Mouse (Mus musculus): ENCODE results near the gene Smc4. TPM values are rescaled to one million over a fixed set of nuclear protein-coding genes. Genes with fewer than 3 reads are reported as not detected.

Smc4 gene
- total and polyA plus RNA-seq, 3 experiments, result 98.6 to 591 (median 430) TPM

DNA sequence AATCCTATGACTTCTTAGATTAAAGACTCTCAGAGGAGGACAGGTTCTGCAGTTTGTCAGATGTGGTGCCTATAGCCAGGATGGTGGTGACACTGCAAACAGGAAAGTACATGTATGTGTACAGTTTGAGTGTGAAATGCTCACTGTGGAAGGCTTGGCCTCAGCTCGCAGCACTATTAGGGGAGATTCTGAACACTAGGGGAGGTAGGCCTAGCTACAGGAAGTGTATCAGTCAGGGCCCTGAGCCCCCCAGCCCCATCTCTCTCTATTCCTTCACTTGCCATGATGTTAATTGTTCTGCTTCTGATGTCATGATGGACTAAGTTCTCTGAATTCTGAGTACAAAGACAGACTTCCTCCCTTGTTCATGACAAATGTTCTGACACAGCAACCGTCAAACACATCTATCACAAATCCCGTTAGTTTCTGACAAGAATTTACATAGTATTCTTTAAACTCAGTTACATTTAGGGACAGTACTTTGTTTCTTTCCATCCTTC is 35.4 kb upstream of the Smc4 start:
- Histone ChIP-seq H3K27me3 (ENCODE audit: insufficient read depth, low read length) (no peaks in the 10 kb centered on the region), H3K9me3 (replicated peaks) (peaks cover 3% of the 10 kb centered on the region; the same call in 1 of the 2 replicates), H3K4me3 (ENCODE audit: low read depth, low read length) (no peak overlapping the region), H3K4me1 (ENCODE audit: insufficient read depth, low read depth, low read length) (peaks cover 35% of the 10 kb centered on the region), H3K36me3 (replicated peaks) (peaks cover 43% of the 10 kb centered on the region)
- DNase-seq (ENCODE audit: low spot score), result no peak
- TF ChIP-seq TAL1 (conservative IDR thresholded peaks at IDR 0.05; ENCODE audit: low read depth, low read length), result no peak
- ATAC-seq (ENCODE audit: extremely low read depth, insufficient number of reproducible peaks, low FRiP score, poor library complexity, severe bottlenecking), result no peak

DNA sequence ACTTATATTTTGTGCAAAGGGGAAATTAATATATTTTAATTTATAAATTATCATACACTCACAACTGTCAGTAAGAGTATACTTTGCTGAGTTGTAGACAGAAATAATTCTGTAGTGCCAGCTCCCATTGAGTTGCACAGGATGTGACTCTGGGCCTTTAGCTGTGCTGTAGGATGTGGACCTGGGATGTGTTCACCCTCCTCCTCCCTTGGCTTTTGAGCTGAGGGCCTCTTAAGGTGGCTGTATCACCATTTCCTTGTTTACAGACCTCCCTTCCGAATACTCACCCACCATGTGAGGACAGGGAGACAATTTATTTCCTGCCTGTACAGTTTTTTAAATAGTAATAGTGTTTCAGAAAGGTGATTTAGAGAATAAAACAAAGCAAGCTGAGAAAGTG is 31.0 kb upstream of the Smc4 start:
- Histone ChIP-seq H3K36me3 (replicated peaks) (peaks cover 40% of the 10 kb centered on the region), H3K4me1 (ENCODE audit: insufficient read depth, low read depth, low read length) (peaks cover 44% of the 10 kb centered on the region), H3K9me3 (replicated peaks) (no peaks in the 10 kb centered on the region), H3K4me3 (ENCODE audit: low read depth, low read length) (no peak overlapping the region), H3K27me3 (ENCODE audit: insufficient read depth, low read length) (no peaks in the 10 kb centered on the region)
- ATAC-seq (ENCODE audit: extremely low read depth, insufficient number of reproducible peaks, low FRiP score, poor library complexity, severe bottlenecking), result no peak
- no peak for DNase-seq (ENCODE audit: low spot score)
- TF ChIP-seq GATA2 (IDR thresholded peaks at IDR 0.05; ENCODE audit: borderline replicate concordance, low read depth, low read length) (no peak), GATA1 (IDR thresholded peaks at IDR 0.05; ENCODE audit: borderline replicate concordance, low read length) (no peak), CTCF (IDR thresholded peaks at IDR 0.05; ENCODE audit: low read depth, low read length) (no peak), TAL1 (conservative IDR thresholded peaks at IDR 0.05; ENCODE audit: low read depth, low read length) (no peak), POLR2AphosphoS5 (IDR thresholded peaks at IDR 0.05; ENCODE audit: insufficient replicate concordance, low read depth, low read length) (no peak)

DNA sequence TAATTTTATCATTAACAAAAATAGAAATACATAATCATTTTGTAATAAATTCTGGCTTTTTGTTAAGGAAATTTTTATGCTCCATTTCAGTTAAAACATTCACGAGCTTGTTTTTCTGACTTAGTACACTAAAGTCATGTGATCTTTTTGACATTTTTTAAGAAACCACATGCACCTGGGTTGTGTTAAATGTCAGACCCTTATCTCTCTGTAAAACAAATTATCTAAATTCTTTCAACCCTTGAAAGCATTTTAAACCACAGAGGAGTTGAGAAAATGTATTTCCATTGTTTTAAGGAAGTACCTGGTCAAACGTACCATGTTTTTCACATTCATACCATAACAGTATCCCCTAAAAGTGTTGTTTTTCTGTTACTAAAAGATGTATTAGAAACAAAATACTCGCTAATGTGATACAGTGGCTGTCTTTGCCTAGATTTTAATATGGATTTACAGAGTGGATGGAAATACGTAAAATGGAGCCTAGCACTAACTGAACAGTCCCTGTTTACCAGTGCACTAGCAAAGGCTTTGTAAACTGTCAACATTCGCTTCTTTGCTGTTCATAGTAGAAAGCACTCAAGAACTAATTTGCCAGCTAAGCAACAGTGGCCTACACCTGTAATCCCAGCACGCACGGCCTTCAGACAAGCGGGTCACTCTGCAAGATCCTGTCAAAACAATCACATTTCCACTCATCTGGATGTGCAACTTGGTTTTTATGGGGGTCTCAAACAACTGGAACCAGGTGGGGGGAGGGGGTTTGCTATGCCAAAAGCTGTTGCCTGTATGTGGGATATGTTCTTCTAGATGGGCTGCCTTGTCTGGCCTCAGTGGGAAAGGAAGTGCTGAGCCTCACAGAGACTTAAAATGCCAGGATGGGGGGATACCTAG is 29.7 kb upstream of the Smc4 start:
- peak; percentile 15; the same call in 1 of the 2 replicates for ATAC-seq (ENCODE audit: extremely low read depth, insufficient number of reproducible peaks, low FRiP score, poor library complexity, severe bottlenecking)
- Histone ChIP-seq H3K36me3 (replicated peaks) (peaks cover 39% of the 10 kb centered on the region), H3K4me1 (ENCODE audit: insufficient read depth, low read depth, low read length) (peaks cover 46% of the 10 kb centered on the region), H3K9me3 (replicated peaks) (no peaks in the 10 kb centered on the region), H3K27me3 (ENCODE audit: insufficient read depth, low read length) (no peaks in the 10 kb centered on the region), H3K4me3 (ENCODE audit: low read depth, low read length) (no peak overlapping the region)
- TF ChIP-seq POLR2AphosphoS5 (IDR thresholded peaks at IDR 0.05; ENCODE audit: insufficient replicate concordance, low read depth, low read length) (no peak), GATA1 (IDR thresholded peaks at IDR 0.05; ENCODE audit: borderline replicate concordance, low read length) (no peak), GATA2 (IDR thresholded peaks at IDR 0.05; ENCODE audit: borderline replicate concordance, low read depth, low read length) (no peak), TAL1 (conservative IDR thresholded peaks at IDR 0.05; ENCODE audit: low read depth, low read length) (no peak), CTCF (IDR thresholded peaks at IDR 0.05; ENCODE audit: low read depth, low read length) (no peak)
- no peak for DNase-seq (ENCODE audit: low spot score)

DNA sequence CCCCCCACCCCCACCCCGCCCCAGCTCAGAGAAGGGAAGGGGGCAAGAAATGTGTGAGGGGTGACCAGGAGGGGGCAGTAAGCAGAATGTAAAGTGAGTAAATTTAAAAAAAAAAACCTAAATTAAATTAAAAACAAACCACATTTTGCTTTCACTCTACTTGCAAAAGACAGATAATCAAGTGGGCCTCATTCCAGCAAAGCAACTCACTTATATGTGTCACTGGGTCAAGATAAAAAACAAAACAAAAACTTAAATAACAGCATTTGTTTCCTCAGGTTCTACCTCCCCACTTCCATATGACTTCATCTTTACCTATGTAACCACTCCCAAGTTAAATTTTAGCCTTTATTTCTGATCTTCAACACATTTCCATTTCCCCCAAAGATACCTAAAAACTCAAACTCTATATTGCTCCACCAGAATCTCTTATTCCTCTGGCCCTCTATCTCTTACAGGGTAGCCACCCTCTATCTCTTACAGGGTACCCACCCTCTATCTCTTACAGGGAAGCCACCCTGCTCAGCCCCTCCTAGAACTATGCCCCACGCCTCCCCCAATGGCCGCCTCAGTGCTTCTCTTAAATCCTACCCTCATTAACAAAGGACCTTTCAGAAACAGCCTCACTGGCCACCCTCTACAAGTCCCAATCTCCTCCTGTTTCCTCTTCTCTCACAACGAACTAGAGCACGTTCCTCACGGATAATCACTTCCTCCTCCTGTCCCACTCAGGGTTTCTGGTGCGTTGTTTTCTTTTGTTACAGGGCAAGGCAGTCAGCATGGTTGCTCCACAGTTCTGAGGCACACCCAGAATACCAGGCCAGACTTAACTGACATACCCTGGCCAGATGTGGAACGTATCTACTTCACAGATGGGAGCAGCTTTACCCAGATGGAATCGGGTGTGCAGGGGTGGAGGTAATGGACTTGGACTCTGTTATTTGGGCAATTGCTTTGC is 28.7 kb upstream of the Smc4 start:
- peaks cover 43% of the 10 kb centered on the region for H3K4me1 ChIP-seq (ENCODE audit: insufficient read depth, low read depth, low read length)
- TF ChIP-seq CTCF (IDR thresholded peaks at IDR 0.05; ENCODE audit: low read depth, low read length) (no peak), POLR2AphosphoS5 (IDR thresholded peaks at IDR 0.05; ENCODE audit: insufficient replicate concordance, low read depth, low read length) (no peak), GATA1 (IDR thresholded peaks at IDR 0.05; ENCODE audit: borderline replicate concordance, low read length) (no peak), GATA2 (IDR thresholded peaks at IDR 0.05; ENCODE audit: borderline replicate concordance, low read depth, low read length) (no peak), TAL1 (conservative IDR thresholded peaks at IDR 0.05; ENCODE audit: low read depth, low read length) (no peak)
- no peak overlapping the region for H3K4me3 ChIP-seq (ENCODE audit: low read depth, low read length)
- no peaks in the 10 kb centered on the region for H3K27me3 ChIP-seq (ENCODE audit: insufficient read depth, low read length)
- H3K9me3 ChIP-seq (replicated peaks), result no peaks in the 10 kb centered on the region
- peaks cover 39% of the 10 kb centered on the region for H3K36me3 ChIP-seq (replicated peaks)
- ATAC-seq (ENCODE audit: extremely low read depth, insufficient number of reproducible peaks, low FRiP score, poor library complexity, severe bottlenecking), result no peak
- DNase-seq (ENCODE audit: low spot score), result no peak

DNA sequence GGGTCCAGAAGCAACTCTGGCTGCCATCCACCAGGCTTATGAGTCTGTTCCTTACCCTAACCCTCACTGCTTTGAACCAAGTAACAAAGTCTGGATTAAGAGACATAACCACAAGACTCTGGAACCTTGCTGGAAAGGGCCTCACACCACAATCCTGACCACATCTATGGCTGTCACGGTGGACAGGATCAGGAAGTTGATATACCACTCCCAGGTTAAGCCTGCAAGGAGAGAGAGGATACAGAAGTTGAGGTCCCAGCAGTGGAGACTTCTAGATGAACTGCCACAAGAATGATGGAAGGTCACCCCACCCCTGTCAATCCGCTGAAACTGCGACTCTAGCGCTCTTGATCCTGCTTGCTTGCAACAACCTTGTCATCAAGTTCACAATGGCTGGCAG is 26.8 kb upstream of the Smc4 start:
- peaks cover 40% of the 10 kb centered on the region for H3K36me3 ChIP-seq (replicated peaks)
- H3K4me1 ChIP-seq (ENCODE audit: insufficient read depth, low read depth, low read length), result peaks cover 42% of the 10 kb centered on the region
- H3K27me3 ChIP-seq (ENCODE audit: insufficient read depth, low read length), result no peaks in the 10 kb centered on the region
- ATAC-seq (ENCODE audit: extremely low read depth, insufficient number of reproducible peaks, low FRiP score, poor library complexity, severe bottlenecking) (no peak), DNase-seq (ENCODE audit: low spot score) (no peak)
- no peaks in the 10 kb centered on the region for H3K9me3 ChIP-seq (replicated peaks)
- TF ChIP-seq GATA1 (IDR thresholded peaks at IDR 0.05; ENCODE audit: borderline replicate concordance, low read length) (no peak), TAL1 (conservative IDR thresholded peaks at IDR 0.05; ENCODE audit: low read depth, low read length) (no peak), GATA2 (IDR thresholded peaks at IDR 0.05; ENCODE audit: borderline replicate concordance, low read depth, low read length) (no peak), CTCF (IDR thresholded peaks at IDR 0.05; ENCODE audit: low read depth, low read length) (no peak), POLR2AphosphoS5 (IDR thresholded peaks at IDR 0.05; ENCODE audit: insufficient replicate concordance, low read depth, low read length) (no peak)
- no peak overlapping the region for H3K4me3 ChIP-seq (ENCODE audit: low read depth, low read length)

DNA sequence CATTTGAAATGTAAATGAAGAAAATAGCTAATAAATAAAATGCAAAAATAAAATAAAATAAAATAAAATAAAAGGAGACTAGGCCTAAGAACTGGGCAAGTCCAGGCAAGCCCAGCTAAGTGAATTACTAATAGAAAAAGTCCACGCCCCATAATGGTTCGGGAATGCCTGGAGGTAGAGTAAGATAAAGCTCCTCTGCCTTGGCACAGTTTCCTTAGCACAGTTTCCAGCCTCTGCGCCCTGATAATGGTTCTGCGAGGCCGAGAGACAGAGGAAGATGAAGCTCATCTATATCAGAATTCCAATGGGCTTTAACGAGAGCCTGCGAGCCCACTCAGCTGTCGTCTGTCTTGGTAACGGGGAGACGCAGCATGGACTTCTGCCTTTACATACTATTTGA is 25.4 kb upstream of the Smc4 start:
- TF ChIP-seq GATA1 (IDR thresholded peaks at IDR 0.05; ENCODE audit: borderline replicate concordance, low read length) (no peak), TAL1 (conservative IDR thresholded peaks at IDR 0.05; ENCODE audit: low read depth, low read length) (no peak), GATA2 (IDR thresholded peaks at IDR 0.05; ENCODE audit: borderline replicate concordance, low read depth, low read length) (no peak), POLR2AphosphoS5 (IDR thresholded peaks at IDR 0.05; ENCODE audit: insufficient replicate concordance, low read depth, low read length) (no peak), CTCF (IDR thresholded peaks at IDR 0.05; ENCODE audit: low read depth, low read length) (no peak)
- Histone ChIP-seq H3K9me3 (replicated peaks) (no peaks in the 10 kb centered on the region), H3K36me3 (replicated peaks) (peaks cover 34% of the 10 kb centered on the region), H3K4me3 (ENCODE audit: low read depth, low read length) (no peak overlapping the region), H3K27me3 (ENCODE audit: insufficient read depth, low read length) (no peaks in the 10 kb centered on the region), H3K4me1 (ENCODE audit: insufficient read depth, low read depth, low read length) (peaks cover 40% of the 10 kb centered on the region)
- no peak for DNase-seq (ENCODE audit: low spot score)
- no peak for ATAC-seq (ENCODE audit: extremely low read depth, insufficient number of reproducible peaks, low FRiP score, poor library complexity, severe bottlenecking)

Data from G1E (cell line).